Mouse (Mus musculus) midbrain, embryonic 14.5 days (tissue): ENCODE data around the gene Als2. TPM values are rescaled to one million over a fixed set of nuclear protein-coding genes. Genes with fewer than 3 reads are reported as not detected.

Experiments
- ATAC-seq: fragments of 200-750 bp; cut with Nextera tagmentation; 2 replicates; pipeline ENCODE4 v1.8.0; 2017; ENCODE audit warnings: moderate number of reproducible peaks, moderate library complexity; ENCODE audit not compliant: low FRiP score, low TSS enrichment
- DNase-seq: peaks from one replicate; pipeline ENCODE4 v3.0.0-alpha.2; 2015
- H3K27ac ChIP-seq: fragments of 300-500 bp; sonication (generic); replicated peaks from 2 replicates; pipeline ENCODE4 v1.5.1; 2014; ENCODE audit warnings: mild to moderate bottlenecking, low read depth, low read length, moderate library complexity
- H3K27me3 ChIP-seq: fragments of 300-500 bp; sonication (generic); 2 replicates; pipeline ENCODE4 v1.6.1; 2014; ENCODE audit warnings: low read length, control low read depth, mixed read lengths; ENCODE audit not compliant: control insufficient read depth, insufficient read depth
- H3K36me3 ChIP-seq: fragments of 300-500 bp; sonication (generic); 2 replicates; pipeline ENCODE4 v1.6.1; 2014; ENCODE audit warnings: low read length, control low read depth; ENCODE audit not compliant: control insufficient read depth, insufficient read depth
- H3K4me1 ChIP-seq: fragments of 300-500 bp; sonication (generic); 2 replicates; pipeline ENCODE4 v1.6.1; 2014; ENCODE audit warnings: mild to moderate bottlenecking, antibody characterized with exemption, low read length, control low read depth; ENCODE audit not compliant: control insufficient read depth, insufficient read depth
- H3K4me2 ChIP-seq: fragments of 300-500 bp; sonication (generic); 2 replicates; pipeline ENCODE4 v1.6.1; 2014; ENCODE audit warnings: mild to moderate bottlenecking, low read length, moderate library complexity
- H3K4me3 ChIP-seq: fragments of 300-500 bp; sonication (generic); replicated peaks from 2 replicates; pipeline ENCODE4 v1.5.1; 2014; ENCODE audit warnings: low read depth, low read length
- H3K9ac ChIP-seq: fragments of 300-500 bp; sonication (generic); replicated peaks from 2 replicates; pipeline ENCODE4 v1.6.1; 2014; ENCODE audit warnings: mild to moderate bottlenecking, low read length, moderate library complexity
- H3K9me3 ChIP-seq: fragments of 300-500 bp; sonication (generic); 2 replicates; pipeline ENCODE4 v1.6.1; 2016; ENCODE audit warnings: low read length, control low read depth, mixed read lengths; ENCODE audit not compliant: control insufficient read depth
- WGBS: fragments of 180-500 bp; shearing (Covaris S2); extraction: QIAGEN DNeasy Blood & Tissue Kit; methylation state at CpG from one replicate; pipeline ENCODE4 v1.1.7; 2014; 5-methylcytosine and 5-hydroxymethylcytosine counted together
- polyA plus RNA-seq: library from polyadenylated mRNA; unstranded; fragments of >200 nt; fragmentation: Nextera tagmentation; extraction: Ambion mirVana; gene quantifications from 2 replicates; pipeline ENCODE4 v1.2.1, GENCODE M21; 2014

The Als2 gene
- polyA plus RNA-seq, 1 experiment from 2014 or later = 24.1 TPM

GRCm38 (mm10) chr1:59158498-59158897 is 78.5 kb downstream of the Als2 start:
- ATAC-seq = no peak
- 84% methylated on average over 7 of the region's 7 CpGs for WGBS
- no peak overlapping the region for H3K4me3 ChIP-seq
- no peaks in the 10 kb centered on the region for H3K9me3 ChIP-seq
- no peak overlapping the region for H3K9ac ChIP-seq
- no peak for DNase-seq
- H3K4me1 ChIP-seq = no peaks in the 10 kb centered on the region
- H3K36me3 ChIP-seq = peaks cover 10% of the 10 kb centered on the region
- no peak overlapping the region for H3K27ac ChIP-seq
- H3K27me3 ChIP-seq = no peaks in the 10 kb centered on the region
- H3K4me2 ChIP-seq = no peak overlapping the region

GRCm38 (mm10) chr1:59157846-59158245 is 79.2 kb downstream of the Als2 start:
- Histone ChIP-seq H3K9me3 (no peaks in the 10 kb centered on the region), H3K4me1 (no peaks in the 10 kb centered on the region), H3K27me3 (no peaks in the 10 kb centered on the region), H3K4me2 (no peak overlapping the region), H3K27ac (no peak overlapping the region), H3K4me3 (no peak overlapping the region), H3K9ac (no peak overlapping the region), H3K36me3 (peaks cover 4% of the 10 kb centered on the region)
- WGBS = 92% methylated on average over 4 of the region's 4 CpGs
- DNase-seq (no peak), ATAC-seq (no peak)

- ATAC-seq (no peak), DNase-seq (no peak)
- H3K36me3 ChIP-seq = no peaks in the 10 kb centered on the region
- H3K27me3 ChIP-seq = no peaks in the 10 kb centered on the region
- WGBS = 78% methylated on average over 4 of the region's 4 CpGs
- no peak overlapping the region for H3K9ac ChIP-seq
- no peak overlapping the region for H3K4me3 ChIP-seq
- H3K4me1 ChIP-seq = no peaks in the 10 kb centered on the region
- no peak overlapping the region for H3K27ac ChIP-seq
- H3K4me2 ChIP-seq = no peak overlapping the region
- no peaks in the 10 kb centered on the region for H3K9me3 ChIP-seq
Observed at GRCm38 (mm10) chr1:59152346-59152745, 84.7 kb downstream of the Als2 start.

- no peak overlapping the region for H3K27ac ChIP-seq
- no peak overlapping the region for H3K9ac ChIP-seq
- ATAC-seq (no peak), DNase-seq (no peak)
- H3K9me3 ChIP-seq = no peaks in the 10 kb centered on the region
- H3K36me3 ChIP-seq = no peaks in the 10 kb centered on the region
- no peak overlapping the region for H3K4me3 ChIP-seq
- no peak overlapping the region for H3K4me2 ChIP-seq
- no peaks in the 10 kb centered on the region for H3K27me3 ChIP-seq
- H3K4me1 ChIP-seq = no peaks in the 10 kb centered on the region
- WGBS = 85% methylated on average over 5 of the region's 5 CpGs
Observed at GRCm38 (mm10) chr1:59150542-59150941, 86.5 kb downstream of the Als2 start.

GRCm38 (mm10) chr1:59144543-59144942 is 92.5 kb downstream of the Als2 start:
- no peaks in the 10 kb centered on the region for H3K36me3 ChIP-seq
- 77% methylated on average over 10 of the region's 10 CpGs for WGBS
- H3K9me3 ChIP-seq = no peaks in the 10 kb centered on the region

GRCm38 (mm10) chr1:59142809-59143208 is 94.2 kb downstream of the Als2 start:
- no peak overlapping the region for H3K4me3 ChIP-seq
- H3K36me3 ChIP-seq = no peaks in the 10 kb centered on the region
- no peaks in the 10 kb centered on the region for H3K9me3 ChIP-seq

More at GRCm38 (mm10) chr1:59144543-59144942, 92.5 kb downstream of the Als2 start:
- H3K27ac ChIP-seq = no peak overlapping the region
- ATAC-seq (no peak), DNase-seq (no peak)
- no peaks in the 10 kb centered on the region for H3K4me1 ChIP-seq
- no peak overlapping the region for H3K9ac ChIP-seq
- H3K4me3 ChIP-seq = no peak overlapping the region
- no peaks in the 10 kb centered on the region for H3K27me3 ChIP-seq
- no peak overlapping the region for H3K4me2 ChIP-seq

GRCm38 (mm10) chr1:59134419-59134818 is 102.6 kb downstream of the Als2 start:
- Histone ChIP-seq H3K36me3 (no peaks in the 10 kb centered on the region), H3K4me2 (no peak overlapping the region), H3K9ac (no peak overlapping the region), H3K4me1 (no peaks in the 10 kb centered on the region), H3K4me3 (no peak overlapping the region), H3K27ac (no peak overlapping the region), H3K9me3 (no peaks in the 10 kb centered on the region), H3K27me3 (no peaks in the 10 kb centered on the region)
- DNase-seq (no peak), ATAC-seq (no peak)
- WGBS = 79% methylated on average over 5 of the region's 5 CpGs

More at GRCm38 (mm10) chr1:59142809-59143208, 94.2 kb downstream of the Als2 start:
- H3K4me1 ChIP-seq = no peaks in the 10 kb centered on the region
- H3K27me3 ChIP-seq = no peaks in the 10 kb centered on the region
- H3K27ac ChIP-seq = no peak overlapping the region
- ATAC-seq = no peak
- H3K9ac ChIP-seq = no peak overlapping the region
- H3K4me2 ChIP-seq = no peak overlapping the region
- DNase-seq = peak; percentile 69

- WGBS = 81% methylated on average over 7 of the region's 7 CpGs
- no peaks in the 10 kb centered on the region for H3K4me1 ChIP-seq
Observed at GRCm38 (mm10) chr1:59128879-59129278, 108.2 kb downstream of the Als2 start.

GRCm38 (mm10) chr1:59125558-59125957 is 111.5 kb downstream of the Als2 start:
- no peak for DNase-seq
- Histone ChIP-seq H3K9ac (no peak overlapping the region), H3K9me3 (no peaks in the 10 kb centered on the region), H3K36me3 (no peaks in the 10 kb centered on the region), H3K4me3 (no peak overlapping the region), H3K27me3 (no peaks in the 10 kb centered on the region), H3K4me2 (no peak overlapping the region), H3K27ac (no peak overlapping the region), H3K4me1 (no peaks in the 10 kb centered on the region)
- ATAC-seq = no peak
- WGBS = 80% methylated on average over 5 of the region's 5 CpGs

More at GRCm38 (mm10) chr1:59128879-59129278, 108.2 kb downstream of the Als2 start:
- Histone ChIP-seq H3K9ac (no peak overlapping the region), H3K36me3 (no peaks in the 10 kb centered on the region), H3K27ac (no peak overlapping the region), H3K27me3 (no peaks in the 10 kb centered on the region), H3K4me2 (no peak overlapping the region), H3K4me3 (no peak overlapping the region), H3K9me3 (no peaks in the 10 kb centered on the region)
- no peak for DNase-seq
- ATAC-seq = no peak
